Mouse (Mus musculus): ENCODE measurements at regions not wholly inside any gene's neighbourhood (a gene's known extent, or its start where the extent isn't known, plus 50 kb on each side); places are given as distances from the start of the nearest gene placed in this dataset.

GRCm38 (mm10) chr6:99842723-99843122 lies 116.5 kb upstream of the Prok2 start:
- no peak for DNase-seq
- Histone ChIP-seq H3K4me1 (ENCODE audit: insufficient read depth) (no peaks in the 10 kb centered on the region), H3K9me3 (ENCODE audit: low read depth, low read length) (no peaks in the 10 kb centered on the region), H3K36me3 (ENCODE audit: insufficient read depth) (no peaks in the 10 kb centered on the region), H3K4me3 (ENCODE audit: low read depth, low read length) (no peak overlapping the region), H3K27ac (ENCODE audit: low read depth) (no peak overlapping the region), H3K9ac (no peak overlapping the region), H3K27me3 (ENCODE audit: insufficient read depth, low read length) (no peaks in the 10 kb centered on the region), H3K4me2 (no peak overlapping the region)
- no peak for TF ChIP-seq CTCF (IDR thresholded peaks at IDR 0.05; ENCODE audit: low read depth)
- no peak for ATAC-seq (ENCODE audit: insufficient read depth)

GRCm38 (mm10) chr6:99840823-99841222 lies 114.6 kb upstream of the Prok2 start:
- no peaks in the 10 kb centered on the region for H3K36me3 ChIP-seq (ENCODE audit: insufficient read depth)
- no peak overlapping the region for H3K4me2 ChIP-seq
- no peak overlapping the region for H3K27ac ChIP-seq (ENCODE audit: low read depth)
- 80% methylated on average over 6 of the region's 6 CpGs for WGBS
- H3K9me3 ChIP-seq (ENCODE audit: low read depth, low read length): no peaks in the 10 kb centered on the region
- H3K4me3 ChIP-seq (ENCODE audit: low read depth, low read length): no peak overlapping the region
- no peak for ATAC-seq (ENCODE audit: insufficient read depth)
- no peak for TF ChIP-seq CTCF (IDR thresholded peaks at IDR 0.05; ENCODE audit: low read depth)
- no peak for DNase-seq
- no peaks in the 10 kb centered on the region for H3K27me3 ChIP-seq (ENCODE audit: insufficient read depth, low read length)
- no peaks in the 10 kb centered on the region for H3K4me1 ChIP-seq (ENCODE audit: insufficient read depth)
- H3K9ac ChIP-seq: no peak overlapping the region

GRCm38 (mm10) chr6:99833323-99833722 lies 107.1 kb upstream of the Prok2 start:
- peaks cover 7% of the 10 kb centered on the region; the same call in 1 of the 2 replicates for H3K4me1 ChIP-seq (ENCODE audit: insufficient read depth)
- H3K9me3 ChIP-seq (ENCODE audit: low read depth, low read length): no peaks in the 10 kb centered on the region
- no peaks in the 10 kb centered on the region for H3K36me3 ChIP-seq (ENCODE audit: insufficient read depth)
- H3K4me3 ChIP-seq (ENCODE audit: low read depth, low read length): no peak overlapping the region
- DNase-seq: peak; percentile 98
- H3K27ac ChIP-seq (ENCODE audit: low read depth): no peak overlapping the region; the same call in 1 of the 2 replicates
- ATAC-seq (ENCODE audit: insufficient read depth): peak; percentile 99
- H3K27me3 ChIP-seq (ENCODE audit: insufficient read depth, low read length): no peaks in the 10 kb centered on the region
- H3K4me2 ChIP-seq: no peak overlapping the region
- no peak for TF ChIP-seq CTCF (IDR thresholded peaks at IDR 0.05; ENCODE audit: low read depth)
- no peak overlapping the region for H3K9ac ChIP-seq
- 24% methylated on average over 3 of the region's 3 CpGs for WGBS

GRCm38 (mm10) chr6:99827625-99828024 lies 101.4 kb upstream of the Prok2 start:
- Histone ChIP-seq H3K36me3 (ENCODE audit: insufficient read depth) (no peaks in the 10 kb centered on the region), H3K4me3 (ENCODE audit: low read depth, low read length) (no peak overlapping the region), H3K4me1 (ENCODE audit: insufficient read depth) (peaks cover 6% of the 10 kb centered on the region; the same call in 1 of the 2 replicates), H3K4me2 (no peak overlapping the region), H3K9ac (no peak overlapping the region), H3K27me3 (ENCODE audit: insufficient read depth, low read length) (no peaks in the 10 kb centered on the region), H3K9me3 (ENCODE audit: low read depth, low read length) (no peaks in the 10 kb centered on the region), H3K27ac (ENCODE audit: low read depth) (no peak overlapping the region)
- ATAC-seq (ENCODE audit: insufficient read depth): no peak
- no peak for TF ChIP-seq CTCF (IDR thresholded peaks at IDR 0.05; ENCODE audit: low read depth)
- 86% methylated on average over 5 of the region's 5 CpGs for WGBS
- DNase-seq: no peak

- Histone ChIP-seq H3K27ac (ENCODE audit: low read depth) (no peak overlapping the region), H3K9ac (no peak overlapping the region), H3K4me1 (ENCODE audit: insufficient read depth) (peaks cover 6% of the 10 kb centered on the region; the same call in 1 of the 2 replicates), H3K27me3 (ENCODE audit: insufficient read depth, low read length) (no peaks in the 10 kb centered on the region), H3K36me3 (ENCODE audit: insufficient read depth) (no peaks in the 10 kb centered on the region), H3K4me3 (ENCODE audit: low read depth, low read length) (no peak overlapping the region), H3K9me3 (ENCODE audit: low read depth, low read length) (no peaks in the 10 kb centered on the region), H3K4me2 (no peak overlapping the region)
- DNase-seq (peak; percentile 26), ATAC-seq (ENCODE audit: insufficient read depth) (peak; percentile 17; the same call in 1 of the 2 replicates)
- WGBS: 44% methylated on average over 6 of the region's 6 CpGs
- no peak for TF ChIP-seq CTCF (IDR thresholded peaks at IDR 0.05; ENCODE audit: low read depth)
Observed at GRCm38 (mm10) chr6:99824808-99825207, 98.6 kb upstream of the Prok2 start.

GRCm38 (mm10) chr6:99822471-99822870 lies 96.3 kb upstream of the Prok2 start:
- Histone ChIP-seq H3K9me3 (ENCODE audit: low read depth, low read length) (no peaks in the 10 kb centered on the region), H3K36me3 (ENCODE audit: insufficient read depth) (no peaks in the 10 kb centered on the region), H3K27me3 (ENCODE audit: insufficient read depth, low read length) (no peaks in the 10 kb centered on the region), H3K4me3 (ENCODE audit: low read depth, low read length) (no peak overlapping the region), H3K9ac (no peak overlapping the region), H3K27ac (ENCODE audit: low read depth) (no peak overlapping the region), H3K4me1 (ENCODE audit: insufficient read depth) (peaks cover 10% of the 10 kb centered on the region; the same call in 1 of the 2 replicates), H3K4me2 (no peak overlapping the region)
- ATAC-seq (ENCODE audit: insufficient read depth) (no peak), DNase-seq (no peak)
- WGBS: 72% methylated on average over 2 of the region's 2 CpGs
- TF ChIP-seq CTCF (IDR thresholded peaks at IDR 0.05; ENCODE audit: low read depth): no peak

GRCm38 (mm10) chr6:99819255-99819929 lies 93.2 kb upstream of the Prok2 start:
- Histone ChIP-seq H3K4me1 (ENCODE audit: insufficient read depth) (0 out of 2 replicates have a peak, but pooled peaks cover 4% of the 10 kb centered on the region), H3K27ac (ENCODE audit: low read depth) (no peak overlapping the region), H3K27me3 (ENCODE audit: insufficient read depth, low read length) (no peaks in the 10 kb centered on the region), H3K4me3 (ENCODE audit: low read depth, low read length) (no peak overlapping the region), H3K9ac (no peak overlapping the region), H3K9me3 (ENCODE audit: low read depth, low read length) (no peaks in the 10 kb centered on the region), H3K36me3 (ENCODE audit: insufficient read depth) (no peaks in the 10 kb centered on the region), H3K4me2 (no peak overlapping the region)
- WGBS: 31% methylated on average over 8 of the region's 8 CpGs
- no peak for TF ChIP-seq CTCF (IDR thresholded peaks at IDR 0.05; ENCODE audit: low read depth)
- DNase-seq: peak; percentile 61
- ATAC-seq (ENCODE audit: insufficient read depth): 0 out of 2 replicates have a peak, but pooled peaks have one; percentile 44
